Mouse (Mus musculus): ENCODE measurements at regions not wholly inside any gene's neighbourhood (a gene's known extent, or its start where the extent isn't known, plus 50 kb on each side); places are given as distances from the start of the nearest gene placed in this dataset.
A peak's percentile ranks its signal among the peaks of the same experiment; 100 is the strongest.
"Not testable (repeated sequence)": the region's sequence is repeated elsewhere in the genome, so short reads cannot be mapped to it uniquely, and the experiment has no call there.

- DNase-seq (ENCODE audit: low read depth, low spot score): not testable (repeated sequence)
These were observed 535.8 kb downstream of the Mat2b start for GRCm38 (mm10) chr11:40159161-40159560.

- peak; percentile 20 for DNase-seq (ENCODE audit: low read depth, low spot score)
These were observed 545.7 kb downstream of the Mat2b start for GRCm38 (mm10) chr11:40149312-40149711.

- no peak for DNase-seq (ENCODE audit: low read depth, low spot score)
These were observed 557.2 kb downstream of the Mat2b start for GRCm38 (mm10) chr11:40137803-40138202.

- DNase-seq (ENCODE audit: low read depth, low spot score): no peak
These were observed 592.4 kb downstream of the Mat2b start for GRCm38 (mm10) chr11:40102613-40103012.

GRCm38 (mm10) chr11:40074317-40074716 is 620.7 kb downstream of the Mat2b start:
- DNase-seq (ENCODE audit: low read depth, low spot score): no peak

GRCm38 (mm10) chr11:40050503-40050902 is 644.5 kb downstream of the Mat2b start:
- DNase-seq (ENCODE audit: low read depth, low spot score): no peak

GRCm38 (mm10) chr11:40027511-40027910 is 667.5 kb downstream of the Mat2b start:
- DNase-seq (ENCODE audit: low read depth, low spot score): no peak

- no peak for DNase-seq (ENCODE audit: low read depth, low spot score)
These were observed 695.5 kb downstream of the Mat2b start for GRCm38 (mm10) chr11:39999483-39999882.

GRCm38 (mm10) chr11:39998612-39999011 is 696.4 kb downstream of the Mat2b start:
- no peak for DNase-seq (ENCODE audit: low read depth, low spot score)

GRCm38 (mm10) chr11:39972585-39972984 is 722.4 kb downstream of the Mat2b start:
- DNase-seq (ENCODE audit: low read depth, low spot score): no peak

GRCm38 (mm10) chr11:39963705-39964104 is 731.3 kb downstream of the Mat2b start:
- no peak for DNase-seq (ENCODE audit: low read depth, low spot score)

- no peak for DNase-seq (ENCODE audit: low read depth, low spot score)
These were observed 740.6 kb downstream of the Mat2b start for GRCm38 (mm10) chr11:39954426-39954825.

- DNase-seq (ENCODE audit: low read depth, low spot score): no peak
These were observed 750.8 kb downstream of the Mat2b start for GRCm38 (mm10) chr11:39944196-39944595.

- DNase-seq (ENCODE audit: low read depth, low spot score): no peak
These were observed 760.8 kb downstream of the Mat2b start for GRCm38 (mm10) chr11:39934216-39934615.

- no peak for DNase-seq (ENCODE audit: low read depth, low spot score)
These were observed 771.0 kb downstream of the Mat2b start for GRCm38 (mm10) chr11:39923977-39924527.

GRCm38 (mm10) chr11:39917716-39918347 is 777.2 kb downstream of the Mat2b start:
- no peak for DNase-seq (ENCODE audit: low read depth, low spot score)

- DNase-seq (ENCODE audit: low read depth, low spot score): no peak
These were observed 795.3 kb downstream of the Mat2b start for GRCm38 (mm10) chr11:39899644-39900225.

GRCm38 (mm10) chr11:39883305-39883704 is 811.7 kb downstream of the Mat2b start:
- DNase-seq (ENCODE audit: low read depth, low spot score): no peak

- no peak for DNase-seq (ENCODE audit: low read depth, low spot score)
These were observed 826.5 kb downstream of the Mat2b start for GRCm38 (mm10) chr11:39868451-39868979.
